Mouse (Mus musculus): ENCODE data around the gene Nqo2. TPM values are rescaled to one million over a fixed set of nuclear protein-coding genes. Genes with fewer than 3 reads are reported as not detected.

Gene Nqo2
- polyA plus RNA-seq, 1 experiment from 2014 or later, result 35.1 TPM

DNA sequence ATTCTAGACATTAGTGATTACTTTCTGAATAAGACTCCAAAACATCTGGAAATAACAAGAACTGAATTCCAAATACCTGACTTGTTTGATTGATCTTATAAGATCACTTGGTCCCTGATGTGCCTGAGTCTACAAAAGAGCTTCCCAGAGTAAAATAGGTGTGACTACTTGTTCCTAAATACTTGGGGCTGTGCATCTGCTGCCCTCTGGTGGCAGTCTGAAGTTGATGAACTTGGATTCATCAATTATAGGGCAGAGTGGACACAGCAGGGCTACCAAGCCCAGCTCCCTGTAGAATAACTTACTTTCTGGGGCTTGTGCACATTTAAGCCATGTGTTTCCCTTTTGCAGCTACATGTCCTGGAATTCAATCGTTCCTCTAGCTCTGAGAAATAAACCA is 30.7 kb downstream of the Nqo2 start:
- DNase-seq (peak; percentile 88), ATAC-seq (ENCODE audit: insufficient read depth) (peak; percentile 62)
- Histone ChIP-seq H3K4me2 (no peak overlapping the region), H3K9ac (no peak overlapping the region), H3K4me1 (ENCODE audit: insufficient read depth) (no peaks in the 10 kb centered on the region), H3K4me3 (ENCODE audit: low read depth, low read length) (no peak overlapping the region), H3K36me3 (ENCODE audit: insufficient read depth) (no peaks in the 10 kb centered on the region), H3K27me3 (ENCODE audit: insufficient read depth, low read length) (no peaks in the 10 kb centered on the region), H3K27ac (ENCODE audit: low read depth) (no peak overlapping the region), H3K9me3 (ENCODE audit: low read depth, low read length) (no peaks in the 10 kb centered on the region)
- 28% methylated on average over 1 of the region's 1 CpGs for WGBS
- TF ChIP-seq CTCF (IDR thresholded peaks at IDR 0.05; ENCODE audit: low read depth), result peak; percentile 84

DNA sequence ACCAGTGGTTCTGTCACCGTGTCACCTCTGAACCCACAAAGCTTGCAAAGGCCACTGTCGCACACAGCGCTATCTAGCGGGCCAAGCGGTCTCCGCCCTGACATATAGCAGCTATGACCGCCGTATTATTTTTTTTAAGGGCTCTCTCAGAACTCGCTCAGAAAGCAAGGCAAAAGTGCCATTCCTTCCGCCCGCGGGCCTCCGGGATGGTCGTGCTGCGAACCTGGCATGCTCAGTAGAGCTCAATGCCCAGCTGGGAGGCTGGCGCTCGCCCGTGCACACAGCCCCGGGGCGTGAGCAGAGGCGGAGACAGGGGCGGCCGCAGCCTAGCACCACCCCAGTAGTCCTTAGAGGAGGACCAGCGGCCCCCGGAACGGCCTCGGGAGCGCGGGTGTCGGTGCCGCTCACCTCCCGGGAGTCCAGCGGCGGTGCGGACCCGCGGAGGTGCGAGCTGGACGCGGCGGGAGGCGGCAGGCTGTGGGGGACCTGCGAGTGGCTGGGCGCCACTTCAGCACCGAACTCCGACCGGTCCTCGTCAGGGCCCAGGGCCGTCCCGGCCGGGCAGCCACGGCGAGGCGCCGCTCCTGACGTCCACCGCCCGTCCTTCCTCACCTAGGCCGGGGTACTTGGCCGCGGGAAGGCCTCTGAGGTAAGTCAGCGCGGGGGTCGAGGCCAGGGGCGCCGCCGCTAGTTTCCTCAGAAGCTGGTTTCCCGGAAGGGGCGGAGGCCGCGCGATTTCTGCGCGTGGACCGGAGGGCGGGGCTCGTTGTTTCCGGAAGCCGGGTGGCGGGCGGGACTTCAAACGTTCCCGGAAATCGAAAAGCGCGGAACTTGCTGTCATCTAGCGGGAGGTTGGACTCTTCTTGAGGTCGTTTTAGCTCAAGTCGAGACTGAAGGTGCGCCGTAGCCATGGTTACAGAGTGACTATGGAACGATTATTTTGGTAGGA is 37.8 kb downstream of the Nqo2 start, which contains the start of the genes Ripk1 and Serpinb6a:
Ripk1 (plus strand) TSS at position 306 of the 949 bp plus-strand sequence.
Serpinb6a (minus strand) TSS at position 737 of the 949 bp plus-strand sequence.
- H3K36me3 ChIP-seq (ENCODE audit: insufficient read depth), result no peaks in the 10 kb centered on the region
- peak; percentile 61 for TF ChIP-seq CTCF (IDR thresholded peaks at IDR 0.05; ENCODE audit: low read depth)
- no peaks in the 10 kb centered on the region for H3K9me3 ChIP-seq (ENCODE audit: low read depth, low read length)
- DNase-seq (peak; percentile 94), ATAC-seq (ENCODE audit: insufficient read depth) (peak; percentile 99)
- peak within 1 kb of the TSS; percentile 98 for H3K4me3 ChIP-seq (ENCODE audit: low read depth, low read length)
- under 1% methylated on average over 92 of the region's 92 CpGs for WGBS
- peak within 1 kb of the TSS; percentile 87 for H3K9ac ChIP-seq
- no peaks in the 10 kb centered on the region for H3K4me1 ChIP-seq (ENCODE audit: insufficient read depth)
- H3K27me3 ChIP-seq (ENCODE audit: insufficient read depth, low read length), result no peaks in the 10 kb centered on the region
- H3K4me2 ChIP-seq, result peak within 1 kb of the TSS; percentile 73
- H3K27ac ChIP-seq (ENCODE audit: low read depth), result peak within 1 kb of the TSS; percentile 85

DNA sequence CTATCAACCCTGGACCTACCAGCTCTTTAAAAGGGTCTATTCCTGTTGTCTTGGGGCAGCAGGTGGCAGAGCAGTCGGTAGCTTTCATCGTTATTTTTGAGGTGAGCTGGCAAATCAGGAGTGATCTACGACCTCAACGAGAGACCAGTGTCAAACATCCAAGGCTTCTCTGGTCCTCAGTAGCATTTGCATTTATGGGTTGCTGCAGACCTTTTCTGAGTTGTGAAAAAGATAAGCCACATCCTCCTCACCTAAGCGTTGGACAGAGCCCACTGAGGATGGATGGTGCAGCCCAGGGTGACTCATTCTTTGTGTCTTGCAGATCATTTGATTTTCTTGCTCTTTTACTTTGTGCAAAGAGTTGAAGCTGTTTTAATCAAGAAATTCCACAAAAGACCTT is 38.6 kb downstream of the Nqo2 start:
- Histone ChIP-seq H3K4me1 (ENCODE audit: insufficient read depth) (no peaks in the 10 kb centered on the region), H3K36me3 (ENCODE audit: insufficient read depth) (no peaks in the 10 kb centered on the region), H3K9me3 (ENCODE audit: low read depth, low read length) (no peaks in the 10 kb centered on the region), H3K9ac (peak overlapping the region; percentile 87), H3K27ac (ENCODE audit: low read depth) (no peak overlapping the region), H3K4me2 (peak overlapping the region; percentile 73), H3K4me3 (ENCODE audit: low read depth, low read length) (peak overlapping the region; percentile 98), H3K27me3 (ENCODE audit: insufficient read depth, low read length) (no peaks in the 10 kb centered on the region)
- ATAC-seq (ENCODE audit: insufficient read depth), result 0 out of 2 replicates have a peak, but pooled peaks have one; percentile 8
- 4% methylated on average over 5 of the region's 5 CpGs for WGBS
- TF ChIP-seq CTCF (IDR thresholded peaks at IDR 0.05; ENCODE audit: low read depth), result no peak
- no peak for DNase-seq

DNA sequence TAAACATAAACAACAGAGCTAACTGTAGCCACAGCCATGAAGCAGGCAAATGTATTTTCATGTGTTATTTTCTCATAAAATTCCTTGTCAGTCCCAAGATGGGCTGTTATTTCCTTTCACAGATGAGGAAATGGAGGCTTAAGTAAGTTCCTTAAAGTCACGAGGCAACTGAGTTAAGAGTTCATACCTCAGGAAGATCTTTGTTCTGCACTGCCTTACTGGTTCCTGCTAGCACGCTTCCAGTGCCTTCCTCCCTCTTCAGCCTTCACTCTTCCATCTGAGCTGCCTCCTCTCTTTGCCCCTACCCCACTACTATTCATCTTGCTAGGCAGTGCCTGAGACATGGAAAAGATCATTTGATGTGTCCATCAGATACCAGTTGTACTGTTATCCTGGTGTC is 42.7 kb downstream of the Nqo2 start:
- no peak for DNase-seq
- no peak for ATAC-seq (ENCODE audit: insufficient read depth)
- Histone ChIP-seq H3K4me2 (no peak overlapping the region), H3K9me3 (ENCODE audit: low read depth, low read length) (no peaks in the 10 kb centered on the region), H3K4me1 (ENCODE audit: insufficient read depth) (no peaks in the 10 kb centered on the region), H3K4me3 (ENCODE audit: low read depth, low read length) (no peak overlapping the region), H3K27me3 (ENCODE audit: insufficient read depth, low read length) (no peaks in the 10 kb centered on the region), H3K27ac (ENCODE audit: low read depth) (no peak overlapping the region), H3K36me3 (ENCODE audit: insufficient read depth) (peaks cover 25% of the 10 kb centered on the region; the same call in 1 of the 2 replicates), H3K9ac (no peak overlapping the region)
- no peak for TF ChIP-seq CTCF (IDR thresholded peaks at IDR 0.05; ENCODE audit: low read depth)
- 69% methylated on average over 2 of the region's 2 CpGs for WGBS

DNA sequence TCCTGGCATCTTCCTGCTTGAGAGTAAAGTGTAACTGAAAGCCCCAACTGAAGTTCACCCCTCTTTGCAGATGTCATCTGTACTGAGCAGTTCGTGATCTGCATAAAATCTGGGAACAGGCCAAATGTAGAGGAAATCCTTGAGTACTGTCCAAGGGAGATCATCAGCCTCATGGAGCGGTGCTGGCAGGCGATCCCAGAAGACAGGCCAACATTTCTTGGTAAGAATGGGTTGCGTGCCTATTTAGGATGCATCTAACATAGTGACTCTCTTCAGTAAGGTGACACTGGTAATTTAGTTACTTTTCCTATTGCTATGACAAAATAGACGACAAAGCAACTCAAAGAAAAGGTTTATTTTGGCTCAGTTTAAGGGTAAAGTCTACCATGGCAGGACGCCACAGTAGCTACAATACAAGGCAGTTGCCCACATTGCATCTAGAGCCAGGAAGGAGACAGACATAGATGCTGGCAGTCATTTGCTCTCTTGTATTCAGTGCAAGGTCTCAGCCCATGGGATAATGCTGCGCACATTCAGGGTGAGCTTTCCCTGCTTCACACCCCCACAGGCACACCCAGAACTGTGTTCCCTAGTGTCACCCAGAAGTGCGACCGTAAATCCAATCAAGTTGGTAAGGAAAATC is 52.6 kb downstream of the Nqo2 start:
- Histone ChIP-seq H3K27ac (ENCODE audit: low read depth) (no peak overlapping the region), H3K4me3 (ENCODE audit: low read depth, low read length) (no peak overlapping the region), H3K9me3 (ENCODE audit: low read depth, low read length) (no peaks in the 10 kb centered on the region), H3K27me3 (ENCODE audit: insufficient read depth, low read length) (no peaks in the 10 kb centered on the region), H3K36me3 (ENCODE audit: insufficient read depth) (peaks cover 77% of the 10 kb centered on the region), H3K9ac (no peak overlapping the region), H3K4me1 (ENCODE audit: insufficient read depth) (no peaks in the 10 kb centered on the region), H3K4me2 (no peak overlapping the region)
- ATAC-seq (ENCODE audit: insufficient read depth), result no peak
- DNase-seq, result peak; percentile 25
- 89% methylated on average over 9 of the region's 9 CpGs for WGBS
- no peak for TF ChIP-seq CTCF (IDR thresholded peaks at IDR 0.05; ENCODE audit: low read depth)

DNA sequence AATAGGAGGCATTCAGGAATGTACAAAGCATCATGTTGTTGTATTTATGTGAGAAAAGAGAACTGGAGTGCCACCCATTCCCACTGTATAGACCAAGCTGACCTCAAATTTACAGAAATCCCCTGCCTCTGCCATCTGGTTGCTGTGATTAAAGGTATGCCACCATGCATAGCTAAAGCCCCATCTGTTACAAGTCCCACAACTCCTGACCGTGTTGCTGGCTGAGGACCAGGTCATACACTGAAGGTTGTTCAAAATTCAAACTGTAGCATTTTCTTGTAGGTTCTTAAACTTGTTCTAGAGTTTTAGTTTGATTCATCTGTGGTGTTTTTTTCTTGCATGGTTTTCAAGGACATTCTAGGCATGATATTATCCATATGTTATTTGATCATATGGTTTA is 54.0 kb downstream of the Nqo2 start:
- Histone ChIP-seq H3K9me3 (ENCODE audit: low read depth, low read length) (no peaks in the 10 kb centered on the region), H3K36me3 (ENCODE audit: insufficient read depth) (peaks cover 81% of the 10 kb centered on the region), H3K27me3 (ENCODE audit: insufficient read depth, low read length) (no peaks in the 10 kb centered on the region), H3K27ac (ENCODE audit: low read depth) (no peak overlapping the region), H3K4me3 (ENCODE audit: low read depth, low read length) (no peak overlapping the region), H3K4me2 (no peak overlapping the region), H3K9ac (no peak overlapping the region), H3K4me1 (ENCODE audit: insufficient read depth) (no peaks in the 10 kb centered on the region)
- ATAC-seq (ENCODE audit: insufficient read depth), result no peak
- 91% methylated on average over 1 of the region's 1 CpGs for WGBS
- DNase-seq, result no peak
- TF ChIP-seq CTCF (IDR thresholded peaks at IDR 0.05; ENCODE audit: low read depth), result no peak

DNA sequence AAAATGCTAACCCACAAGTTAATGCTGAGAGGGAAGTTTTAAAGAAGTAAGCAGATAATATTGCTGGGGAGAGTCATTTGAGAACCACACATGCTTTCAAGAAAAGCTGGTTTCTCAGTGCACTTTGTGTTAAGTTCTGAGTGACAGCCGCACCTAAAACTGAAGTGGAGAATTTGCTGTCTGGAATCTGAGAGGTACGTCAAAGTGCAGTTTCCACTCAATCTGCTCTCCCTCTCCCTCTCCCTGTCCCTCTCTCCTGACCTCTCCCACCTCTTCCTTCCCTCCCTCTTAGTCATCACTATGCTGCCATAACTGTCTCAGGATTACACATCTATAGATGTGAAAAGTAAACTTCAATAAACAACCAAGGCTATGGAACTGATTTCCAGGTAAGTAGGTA is 57.5 kb downstream of the Nqo2 start:
- H3K36me3 ChIP-seq (ENCODE audit: insufficient read depth), result peaks cover 54% of the 10 kb centered on the region
- H3K27me3 ChIP-seq (ENCODE audit: insufficient read depth, low read length), result no peaks in the 10 kb centered on the region
- H3K9ac ChIP-seq, result no peak overlapping the region
- no peak for ATAC-seq (ENCODE audit: insufficient read depth)
- H3K4me3 ChIP-seq (ENCODE audit: low read depth, low read length), result no peak overlapping the region
- H3K27ac ChIP-seq (ENCODE audit: low read depth), result no peak overlapping the region
- no peak for DNase-seq
- H3K9me3 ChIP-seq (ENCODE audit: low read depth, low read length), result no peaks in the 10 kb centered on the region
- no peak for TF ChIP-seq CTCF (IDR thresholded peaks at IDR 0.05; ENCODE audit: low read depth)
- no peaks in the 10 kb centered on the region for H3K4me1 ChIP-seq (ENCODE audit: insufficient read depth)
- 63% methylated on average over 2 of the region's 2 CpGs for WGBS
- H3K4me2 ChIP-seq, result no peak overlapping the region

Data from lung, embryonic 14.5 days (tissue).